Mouse (Mus musculus) lung, adult 2 months (tissue): ENCODE data around the gene Tmem86b.

Experiments
- CTCF ChIP-seq: fragments of 200-500 bp; IDR thresholded peaks from 2 replicates; pipeline ENCODE4 v1.5.1; 2011; ENCODE audit warnings: mild to moderate bottlenecking, low read length, control low read depth; ENCODE audit not compliant: insufficient read depth
- POLR2A ChIP-seq: fragments of 200-500 bp; IDR thresholded peaks from 2 replicates; pipeline ENCODE4 v1.6.1; 2011; ENCODE audit warnings: low read depth, mild to moderate bottlenecking, control low read depth, low read length, borderline replicate concordance; ENCODE audit errors: extremely low read depth

DNA sequence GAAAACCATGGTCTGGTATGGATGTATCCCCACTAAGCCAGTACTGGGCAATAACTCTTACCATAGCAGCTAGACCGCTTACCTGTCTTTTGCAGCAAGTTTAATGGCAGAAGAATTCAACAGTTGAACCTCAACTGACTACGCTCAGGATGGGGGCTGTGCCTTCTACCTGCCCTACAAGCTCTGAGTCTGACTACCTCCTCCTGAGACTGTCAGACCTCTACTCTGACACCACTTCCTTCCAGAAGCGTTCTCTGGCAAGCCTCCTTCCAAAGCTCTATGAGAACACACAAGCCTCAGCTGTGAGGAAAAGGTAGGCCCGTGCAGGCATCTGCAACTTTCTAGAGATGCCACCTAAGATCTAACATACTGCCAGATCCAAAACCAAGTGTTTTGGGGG, 24.2 kb upstream of the Tmem86b start:
- no peak for TF ChIP-seq POLR2A
- no peak for TF ChIP-seq CTCF
